9 mouse cellular contexts compared by ENCODE assay signal in genomic region chr14:105333475-105334094, GRCm38 (mm10).
DNase-seq lines count a peak whose midpoint lies in the region; ATAC-seq and TF ChIP-seq lines count a peak whose summit lies in the region.
"Had no signal": no experiment of that assay in that cellular context is flagged by ENCODE, and none has a peak within 500 bp of the region (broad histone marks: within the 10 kb centered on the region; RNA-seq: fewer than 3 reads in every experiment).

No protein-coding gene starts in this region.

- 34% methylated on average over 16 of the region's 16 CpGs for WGBS in forebrain, embryonic 11.5 days
- 73% methylated on average over 16 of the region's 16 CpGs for WGBS in lung, adult 2 months

- no peaks in the 10 kb centered on the region for H3K4me1 ChIP-seq in forebrain, embryonic 11.5 days (replicated peaks; ENCODE audit: control insufficient read depth, insufficient read depth, low read length)
- H3K4me1 ChIP-seq in lung, adult 2 months (ENCODE audit: control insufficient read depth, insufficient read depth, low read length), result peaks cover 4% of the 10 kb centered on the region

- no peaks in the 10 kb centered on the region for H3K36me3 ChIP-seq in forebrain, embryonic 11.5 days (ENCODE audit: control insufficient read depth, insufficient read depth, low read length)
- H3K36me3 ChIP-seq: G1E had no signal

- no peak overlapping the region for H3K27ac ChIP-seq in forebrain, embryonic 11.5 days (ENCODE audit: low read depth, low read length)

- peak overlapping the region; percentile 19 for H3K4me2 ChIP-seq in forebrain, embryonic 11.5 days (ENCODE audit: low read depth, low read length, severe bottlenecking)

- intact Hi-C loops in gastrocnemius, postnatal 36 days (cut with DNase I), result no loop called here

- H3K9me3 ChIP-seq in forebrain, embryonic 11.5 days (ENCODE audit: control insufficient read depth, low read length), result no peaks in the 10 kb centered on the region

- peak; percentile 79 for ATAC-seq in forebrain, embryonic 11.5 days (replicated peaks; ENCODE audit: low FRiP score)
- ATAC-seq in activated CD4-positive, CD25-positive, alpha-beta regulatory T cell, adult 4 months, result no peak

- peak; percentile 63 for DNase-seq in layer of hippocampus, adult 11-12 months (ENCODE audit: low spot score)
- no peak for DNase-seq in layer of hippocampus, adult 9-10 months (ENCODE audit: low spot score)
- no peak for DNase-seq in forebrain, embryonic 11.5 days (ENCODE audit: low spot score)
- peak; percentile 18 to 35 for DNase-seq in layer of hippocampus, postnatal 25 days (ENCODE audit: extremely low spot score in 1 of 2, low spot score in 1 of 2)
- DNase-seq in right cerebral cortex, postnatal 10 days (ENCODE audit: low spot score in 2 of 2), result peak; percentile 74 to 81
- DNase-seq in lung, adult 2 months, result no peak
- DNase-seq in gastrocnemius, postnatal 36 days, result no peak

- peak overlapping the region; percentile 3; the same call in 1 of the 2 replicates for H3K9ac ChIP-seq in forebrain, embryonic 11.5 days (ENCODE audit: low read length)

- H3K4me3 ChIP-seq in forebrain, embryonic 11.5 days (ENCODE audit: low read depth, low read length), result peak overlapping the region; percentile 3; the same call in 1 of the 2 replicates
- no peak overlapping the region for H3K4me3 ChIP-seq in lung, adult 2 months (replicated peaks; ENCODE audit: extremely low read depth, low read depth, low read length)

- TF ChIP-seq POLR2A in lung, adult 2 months (IDR thresholded peaks at IDR 0.05; ENCODE audit: borderline replicate concordance, extremely low read depth, low read depth, low read length), result no peak

- TF ChIP-seq CTCF in lung, adult 2 months (IDR thresholded peaks at IDR 0.05; ENCODE audit: insufficient read depth, low read length), result no peak

- H3K27me3 ChIP-seq in forebrain, embryonic 11.5 days (ENCODE audit: control insufficient read depth, insufficient read depth, low read length), result no peaks in the 10 kb centered on the region

Comparison
In these comparisons a context has a peak if more than half of its experiments do, and no peak if none do; other contexts are left out.
1. DNase-seq: peak in layer of hippocampus, adult 11-12 months (single experiment), layer of hippocampus, postnatal 25 days (2 of 2) and right cerebral cortex, postnatal 10 days (2 of 2); none in layer of hippocampus, adult 9-10 months (single experiment), forebrain, embryonic 11.5 days (single experiment), lung, adult 2 months (single experiment) and gastrocnemius, postnatal 36 days (0 of 2).